Mouse (Mus musculus) skeletal muscle tissue, adult 2 months (tissue): Measurements from ENCODE around the gene March7.

Source experiments
- DNase-seq: peaks from one replicate; pipeline ENCODE4 v3.0.0-alpha.2; 2012; ENCODE audit warnings: low read depth, low spot score

Gene March7

GRCm38 (mm10) chr2:60285107-60285617 is 75.5 kb downstream of the March7 start:
- no peak for DNase-seq

GRCm38 (mm10) chr2:60288606-60289005 is 78.9 kb downstream of the March7 start:
- DNase-seq: peak; percentile 25

- DNase-seq: no peak
Measured at GRCm38 (mm10) chr2:60289451-60289850, 79.8 kb downstream of the March7 start.

GRCm38 (mm10) chr2:60291381-60291780 is 81.7 kb downstream of the March7 start:
- no peak for DNase-seq

- DNase-seq: no peak
Measured at GRCm38 (mm10) chr2:60298266-60298665, 88.6 kb downstream of the March7 start.

GRCm38 (mm10) chr2:60299323-60299722 is 89.6 kb downstream of the March7 start:
- no peak for DNase-seq
